Mouse (Mus musculus) MEL (cell line): Measurements from ENCODE around the gene Acvr2b. TPM values are rescaled to one million over a fixed set of nuclear protein-coding genes. Genes with fewer than 3 reads are reported as not detected.

Source experiments
- DNase-seq: peaks from one replicate; pipeline ENCODE4 v3.0.0; 2011; ENCODE audit warnings: low read depth, low spot score
- H3K27ac ChIP-seq: 2 replicates; pipeline ENCODE4 v1.5.1; 2012; ENCODE audit warnings: low read depth, mild to moderate bottlenecking, control low read depth, low read length, moderate library complexity; ENCODE audit not compliant: control insufficient read depth
- H3K27me3 ChIP-seq, 2 experiments: fragments of 150-350 bp in 1 of 2; sonication (generic) in 1 of 2; 2 replicates each; pipeline ENCODE4 v1.6.1; 2012; ENCODE audit warnings: low read length in 2 of 2, mild to moderate bottlenecking in 2 of 2, improper control_type of control experiment in 1 of 2, moderate library complexity in 1 of 2; ENCODE audit not compliant: insufficient read depth in 2 of 2, control insufficient read depth in 1 of 2
- H3K36me3 ChIP-seq, 2 experiments: 2 replicates each; pipeline ENCODE4 v1.6.1; 2012 to 2014; ENCODE audit warnings: low read length in 2 of 2, improper control_type of control experiment in 1 of 2, inconsistent platforms in 1 of 2, mild to moderate bottlenecking in 1 of 2; ENCODE audit not compliant: insufficient read depth in 2 of 2, control insufficient read depth in 1 of 2
- H3K4me1 ChIP-seq, 2 experiments: fragments of 150-350 bp in 1 of 2; sonication (generic) in 1 of 2; 2 replicates each; pipeline ENCODE4 v1.6.1; 2012; ENCODE audit warnings: low read length in 2 of 2, improper control_type of control experiment in 1 of 2, mild to moderate bottlenecking in 1 of 2; ENCODE audit not compliant: insufficient read depth in 2 of 2, control insufficient read depth in 1 of 2
- H3K4me3 ChIP-seq, 2 experiments: fragments of 150-350 bp in 1 of 2; sonication (generic) in 1 of 2; 2 replicates each; pipeline ENCODE4 v1.5.1; 2012; ENCODE audit warnings: low read depth in 2 of 2, low read length in 2 of 2, mild to moderate bottlenecking in 2 of 2, moderate library complexity in 2 of 2, control low read depth in 1 of 2, improper control_type of control experiment in 1 of 2; ENCODE audit not compliant: control insufficient read depth in 1 of 2, insufficient read depth in 1 of 2
- H3K79me2 ChIP-seq: 2 replicates; pipeline ENCODE4 v1.6.1; 2012; ENCODE audit warnings: mild to moderate bottlenecking, low read length, moderate library complexity; ENCODE audit not compliant: control insufficient read depth, poor library complexity, insufficient read depth
- H3K9ac ChIP-seq: 2 replicates; pipeline ENCODE4 v1.6.1; 2012; ENCODE audit warnings: low read depth, mild to moderate bottlenecking, control low read depth, low read length, moderate library complexity; ENCODE audit not compliant: control insufficient read depth, poor library complexity, severe bottlenecking
- H3K9me3 ChIP-seq: fragments of 150-350 bp; sonication (generic); replicated peaks from 2 replicates; pipeline ENCODE4 v1.6.1; 2012; ENCODE audit warnings: mild to moderate bottlenecking, low read length, improper control_type of control experiment, moderate library complexity; ENCODE audit not compliant: insufficient read depth
- BHLHE40 ChIP-seq: IDR thresholded peaks from 2 replicates; pipeline ENCODE4 v1.6.1; 2012; ENCODE audit warnings: low read depth, mild to moderate bottlenecking, inconsistent platforms, low read length, improper control_type of control experiment, borderline replicate concordance
- CTCF ChIP-seq, 3 experiments: IDR thresholded peaks in 2 of 3; conservative IDR thresholded peaks in 1 of 3; 2 replicates each; pipeline ENCODE4 v1.5.1; 2011 to 2012; ENCODE audit warnings: low read length in 3 of 3, low read depth in 2 of 3, mild to moderate bottlenecking in 2 of 3, improper control_type of control experiment in 1 of 3, inconsistent platforms in 1 of 3, mixed read lengths in 1 of 3, moderate library complexity in 1 of 3; ENCODE audit not compliant: control insufficient read depth in 1 of 3, insufficient read depth in 1 of 3, poor library complexity in 1 of 3, severe bottlenecking in 1 of 3
- E2F4 ChIP-seq: IDR thresholded peaks from 2 replicates; pipeline ENCODE4 v1.6.1; 2011; ENCODE audit warnings: low read depth, low read length, improper control_type of control experiment, borderline replicate concordance
- ELF1 ChIP-seq: IDR thresholded peaks from 2 replicates; pipeline ENCODE4 v1.6.1; 2014; ENCODE audit warnings: low read depth, mild to moderate bottlenecking, inconsistent platforms, low read length, improper control_type of control experiment, moderate library complexity
- EP300 ChIP-seq, 2 experiments: IDR thresholded peaks; 2 replicates each; pipeline ENCODE4 v1.6.1; 2011; ENCODE audit warnings: improper control_type of control experiment in 2 of 2, low read length in 2 of 2, low read depth in 1 of 2, mild to moderate bottlenecking in 1 of 2
- ETS1 ChIP-seq: IDR thresholded peaks from 2 replicates; pipeline ENCODE4 v1.6.1; 2012; ENCODE audit warnings: low read depth, mild to moderate bottlenecking, inconsistent platforms, low read length, improper control_type of control experiment, moderate library complexity
- GATA1 ChIP-seq: IDR thresholded peaks from 2 replicates; pipeline ENCODE4 v1.6.1; 2011; ENCODE audit warnings: low read depth, low read length, improper control_type of control experiment
- KAT2A ChIP-seq: conservative IDR thresholded peaks from 2 replicates; pipeline ENCODE4 v1.6.1; 2012; ENCODE audit warnings: low read depth, low read length, improper control_type of control experiment, inconsistent platforms
- MAX ChIP-seq: IDR thresholded peaks from 2 replicates; pipeline ENCODE4 v1.6.1; 2011; ENCODE audit warnings: low read length, improper control_type of control experiment
- MAZ ChIP-seq: IDR thresholded peaks from 2 replicates; pipeline ENCODE4 v1.6.1; 2012; ENCODE audit warnings: low read depth, mild to moderate bottlenecking, inconsistent platforms, low read length, improper control_type of control experiment
- MEF2A ChIP-seq: IDR thresholded peaks from 2 replicates; pipeline ENCODE4 v1.6.1; 2014; ENCODE audit warnings: low read depth, mild to moderate bottlenecking, inconsistent platforms, low read length, improper control_type of control experiment; ENCODE audit not compliant: poor library complexity, insufficient replicate concordance, severe bottlenecking; ENCODE audit errors: extremely low read depth
- MYC ChIP-seq: IDR thresholded peaks from 2 replicates; pipeline ENCODE4 v1.6.1; 2011; ENCODE audit warnings: low read depth, mild to moderate bottlenecking, low read length, improper control_type of control experiment, moderate library complexity
- POLR2A ChIP-seq, 2 experiments: IDR thresholded peaks; 2 replicates each; pipeline ENCODE4 v1.6.1; 2011 to 2012; ENCODE audit warnings: low read length in 2 of 2, mild to moderate bottlenecking in 2 of 2, control low read depth in 1 of 2, improper control_type of control experiment in 1 of 2, low read depth in 1 of 2, moderate library complexity in 1 of 2; ENCODE audit not compliant: control insufficient read depth in 1 of 2, insufficient read depth in 1 of 2, poor library complexity in 1 of 2
- POLR2AphosphoS2 ChIP-seq: IDR thresholded peaks from 2 replicates; pipeline ENCODE4 v1.6.1; 2011; ENCODE audit warnings: low read length, improper control_type of control experiment
- POLR2AphosphoS5 ChIP-seq: IDR thresholded peaks from 2 replicates; pipeline ENCODE4 v1.6.1; 2012; ENCODE audit warnings: low read depth, borderline replicate concordance, mild to moderate bottlenecking, inconsistent platforms, low read length, moderate library complexity, mixed read lengths
- RCOR1 ChIP-seq: IDR thresholded peaks from 2 replicates; pipeline ENCODE4 v1.6.1; 2012; ENCODE audit warnings: low read depth, mild to moderate bottlenecking, inconsistent platforms, low read length, improper control_type of control experiment
- TAL1 ChIP-seq: IDR thresholded peaks from 2 replicates; pipeline ENCODE4 v1.6.1; 2012; ENCODE audit warnings: mild to moderate bottlenecking, inconsistent platforms, low read length, moderate library complexity, mixed read lengths
- USF1 ChIP-seq: IDR thresholded peaks from 2 replicates; pipeline ENCODE4 v1.6.1; 2014; ENCODE audit warnings: low read depth, mild to moderate bottlenecking, inconsistent platforms, low read length, improper control_type of control experiment, moderate library complexity
- USF2 ChIP-seq, 2 experiments: IDR thresholded peaks; 2 replicates each; pipeline ENCODE4 v1.6.1; 2011 to 2012; ENCODE audit warnings: improper control_type of control experiment in 2 of 2, low read length in 2 of 2, borderline replicate concordance in 1 of 2, inconsistent platforms in 1 of 2, low read depth in 1 of 2, mild to moderate bottlenecking in 1 of 2; ENCODE audit not compliant: insufficient read depth in 1 of 2
- ZC3H11A ChIP-seq: IDR thresholded peaks from 2 replicates; pipeline ENCODE4 v1.6.1; 2012; ENCODE audit warnings: low read depth, mild to moderate bottlenecking, inconsistent platforms, low read length, improper control_type of control experiment
- ZMIZ1 ChIP-seq: IDR thresholded peaks from 2 replicates; pipeline ENCODE4 v1.6.1; 2012; ENCODE audit warnings: low read depth, mild to moderate bottlenecking, inconsistent platforms, low read length, improper control_type of control experiment, moderate library complexity
- ZNF384 ChIP-seq: IDR thresholded peaks from 2 replicates; pipeline ENCODE4 v1.6.1; 2012; ENCODE audit warnings: low read depth, mild to moderate bottlenecking, inconsistent platforms, low read length, improper control_type of control experiment
- polyA plus RNA-seq, 2 experiments: library from polyadenylated mRNA; stranded (reverse) in 1 of 2; unstranded in 1 of 2; fragments of >175 nt in 1 of 2; fragments of >200 nt in 1 of 2; gene quantifications; 2 replicates each; pipeline versions ENCODE4 v1.2.1 to v1.2.4; 2012; ENCODE audit warnings: low replicate concordance in 2 of 2, low read depth in 1 of 2; ENCODE audit not compliant: insufficient read length in 2 of 2, insufficient read depth in 1 of 2, missing spikeins in 1 of 2
- total RNA-seq: library from RNA; depleted of rRNA; stranded (reverse); fragments of 300-350 nt; gene quantifications from 2 replicates; pipeline ENCODE4 v1.2.3, GENCODE M21; 2012

Acvr2b gene
- total and polyA plus RNA-seq, 3 experiments: 0.81 to 1.9 TPM; not detected in 1

DNA sequence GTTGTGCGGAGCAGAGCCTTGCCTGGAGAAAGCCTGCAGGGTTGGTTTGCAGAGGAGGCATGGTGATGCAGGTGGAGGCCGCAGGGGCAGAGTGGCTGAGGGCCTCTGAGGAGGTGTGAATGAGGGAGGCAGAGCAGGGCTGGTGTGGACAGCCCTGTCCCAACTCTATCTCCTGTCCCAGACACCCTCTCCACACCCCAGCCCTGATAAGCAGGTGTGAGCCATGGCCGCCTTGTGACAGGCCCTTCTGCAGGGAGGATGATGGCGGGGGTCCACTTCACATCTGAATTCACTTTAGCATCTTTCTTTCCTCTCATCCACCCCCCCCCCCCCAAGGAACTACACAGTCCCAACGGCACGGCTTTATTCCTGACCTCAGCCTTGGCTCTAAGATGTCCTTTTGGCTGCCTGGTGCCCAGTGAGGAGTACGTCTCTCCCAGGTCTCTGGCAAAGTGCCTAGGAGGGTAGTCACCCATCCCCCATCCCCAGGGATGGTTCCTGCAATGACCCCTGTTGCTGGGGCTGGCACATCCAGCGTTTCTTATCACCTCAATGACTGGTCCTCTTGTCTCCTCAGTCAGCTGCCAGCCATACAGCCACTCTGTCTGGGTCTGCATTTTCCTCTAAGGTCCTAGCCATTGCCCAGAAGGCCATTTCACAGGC lies 67.9 kb downstream of the Acvr2b start:
- no peak for TF ChIP-seq KAT2A
- no peak for TF ChIP-seq ZMIZ1
- no peak for TF ChIP-seq POLR2A (IDR thresholded peaks at IDR 0.05; ENCODE audit: control insufficient read depth in 1 of 2, insufficient read depth in 1 of 2, low read depth in 1 of 2, low read length in 2 of 2, poor library complexity in 1 of 2)
- no peak for TF ChIP-seq MEF2A
- no peak for TF ChIP-seq CTCF (IDR thresholded peaks at IDR 0.05 in 2 of 3, conservative IDR thresholded peaks at IDR 0.05 in 1 of 3; ENCODE audit: control insufficient read depth in 1 of 3, insufficient read depth in 1 of 3, low read depth in 2 of 3, low read length in 3 of 3, poor library complexity in 1 of 3, severe bottlenecking in 1 of 3)
- TF ChIP-seq POLR2AphosphoS5: no peak
- TF ChIP-seq POLR2AphosphoS2: no peak
- TF ChIP-seq MAX: no peak
- no peak for TF ChIP-seq USF1
- Histone ChIP-seq H3K4me3 (no peak overlapping the region), H3K36me3 (no peaks in the 10 kb centered on the region), H3K27me3 (no peaks in the 10 kb centered on the region), H3K9me3 (no peaks in the 10 kb centered on the region), H3K79me2 (no peaks in the 10 kb centered on the region), H3K4me1 (no peaks in the 10 kb centered on the region), H3K9ac (no peak overlapping the region), H3K27ac (no peak overlapping the region)
- no peak for DNase-seq

DNA sequence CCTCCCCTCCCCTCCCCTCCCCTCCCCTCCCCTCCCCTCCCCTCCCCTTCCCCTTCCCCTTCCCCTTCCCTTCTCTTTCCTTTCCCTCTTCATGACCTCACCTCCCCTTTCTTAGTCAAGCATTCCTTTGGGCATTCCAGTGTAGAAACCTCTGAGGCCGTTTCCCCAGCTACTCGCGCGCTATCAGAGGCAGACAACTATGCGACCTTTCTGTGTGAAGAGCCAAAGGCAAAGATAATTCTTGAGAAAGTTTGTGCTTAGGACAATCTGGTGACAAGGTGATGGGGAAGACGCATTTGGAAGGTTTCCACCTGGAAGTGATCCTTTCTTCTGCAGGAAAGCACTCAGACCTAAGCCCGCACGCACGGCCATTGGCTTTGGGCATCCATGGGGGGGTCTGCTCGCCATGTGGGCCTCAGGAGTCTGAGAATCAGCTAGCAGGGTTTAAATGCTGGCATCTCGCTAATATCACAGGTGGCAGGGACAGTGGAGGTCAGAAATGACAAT lies 70.5 kb downstream of the Acvr2b start:
- Histone ChIP-seq H3K9me3 (no peaks in the 10 kb centered on the region), H3K27me3 (no peaks in the 10 kb centered on the region), H3K36me3 (no peaks in the 10 kb centered on the region), H3K4me1 (no peaks in the 10 kb centered on the region), H3K27ac (no peak overlapping the region), H3K4me3 (no peak overlapping the region), H3K9ac (no peak overlapping the region), H3K79me2 (no peaks in the 10 kb centered on the region)
- no peak for TF ChIP-seq MAX
- no peak for TF ChIP-seq USF1
- TF ChIP-seq CTCF (IDR thresholded peaks at IDR 0.05 in 2 of 3, conservative IDR thresholded peaks at IDR 0.05 in 1 of 3; ENCODE audit: control insufficient read depth in 1 of 3, insufficient read depth in 1 of 3, low read depth in 2 of 3, low read length in 3 of 3, poor library complexity in 1 of 3, severe bottlenecking in 1 of 3): no peak
- no peak for TF ChIP-seq MYC
- TF ChIP-seq ETS1: no peak
- no peak for TF ChIP-seq POLR2A (IDR thresholded peaks at IDR 0.05; ENCODE audit: control insufficient read depth in 1 of 2, insufficient read depth in 1 of 2, low read depth in 1 of 2, low read length in 2 of 2, poor library complexity in 1 of 2)
- TF ChIP-seq GATA1: no peak
- TF ChIP-seq ZMIZ1: no peak
- no peak for TF ChIP-seq POLR2AphosphoS5
- TF ChIP-seq TAL1: no peak
- DNase-seq: no peak

DNA sequence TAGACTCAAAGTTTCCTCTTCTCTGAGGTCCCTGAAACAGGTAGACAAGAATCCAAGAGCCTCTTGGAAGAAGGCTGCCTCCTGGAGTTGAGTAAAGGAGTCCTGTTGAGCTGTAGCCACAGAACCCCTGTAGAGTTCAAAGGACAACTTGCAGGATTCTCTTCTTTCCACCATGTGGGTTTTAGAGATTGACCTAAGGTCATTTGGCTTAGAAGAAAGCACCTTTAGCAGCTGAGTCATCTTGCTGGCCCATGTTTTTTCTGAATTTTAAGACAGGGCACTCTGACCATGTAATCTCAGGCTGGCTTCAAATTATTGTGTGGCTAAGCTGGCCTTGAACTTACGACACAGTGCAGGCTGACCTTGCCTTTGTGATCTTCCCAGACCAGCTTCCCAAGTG lies 71.1 kb downstream of the Acvr2b start:
- Histone ChIP-seq H3K4me3 (no peak overlapping the region), H3K9me3 (no peaks in the 10 kb centered on the region), H3K27ac (no peak overlapping the region), H3K9ac (no peak overlapping the region), H3K27me3 (no peaks in the 10 kb centered on the region), H3K36me3 (no peaks in the 10 kb centered on the region), H3K79me2 (no peaks in the 10 kb centered on the region), H3K4me1 (no peaks in the 10 kb centered on the region)
- DNase-seq: no peak
- TF ChIP-seq MAZ: no peak
- no peak for TF ChIP-seq KAT2A
- no peak for TF ChIP-seq BHLHE40
- no peak for TF ChIP-seq MYC
- no peak for TF ChIP-seq USF2 (IDR thresholded peaks at IDR 0.05; ENCODE audit: borderline replicate concordance in 1 of 2, insufficient read depth in 1 of 2, low read depth in 1 of 2, low read length in 2 of 2)
- TF ChIP-seq POLR2AphosphoS5: no peak
- no peak for TF ChIP-seq ZNF384
- no peak for TF ChIP-seq ELF1
- TF ChIP-seq E2F4: no peak
- TF ChIP-seq TAL1: no peak
- TF ChIP-seq ETS1: no peak
- TF ChIP-seq CTCF (IDR thresholded peaks at IDR 0.05 in 2 of 3, conservative IDR thresholded peaks at IDR 0.05 in 1 of 3; ENCODE audit: control insufficient read depth in 1 of 3, insufficient read depth in 1 of 3, low read depth in 2 of 3, low read length in 3 of 3, poor library complexity in 1 of 3, severe bottlenecking in 1 of 3): no peak
- TF ChIP-seq POLR2AphosphoS2: no peak
- no peak for TF ChIP-seq RCOR1
- no peak for TF ChIP-seq ZC3H11A
- no peak for TF ChIP-seq EP300 (IDR thresholded peaks at IDR 0.05; ENCODE audit: low read depth in 1 of 2, low read length in 2 of 2)
